Mouse (Mus musculus) intestine, embryonic 16.5 days (tissue): ENCODE measurements around the gene Rprd1b. TPM values are rescaled to one million over a fixed set of nuclear protein-coding genes. Genes with fewer than 3 reads are reported as not detected.

ENCODE experiments used
- ATAC-seq: fragments of 200-750 bp; cut with Nextera tagmentation; 2 replicates; pipeline ENCODE4 v1.8.0; 2017; ENCODE audit warnings: moderate TSS enrichment, moderate library complexity
- H3K27ac ChIP-seq: fragments of 300-500 bp; sonication (generic); 2 replicates; pipeline ENCODE4 v1.5.1; 2014; ENCODE audit warnings: mild to moderate bottlenecking, low read length
- H3K27me3 ChIP-seq: fragments of 300-500 bp; sonication (generic); replicated peaks from 2 replicates; pipeline ENCODE4 v1.6.1; 2014; ENCODE audit warnings: low read length, control low read depth, mixed read lengths; ENCODE audit not compliant: control insufficient read depth, insufficient read depth
- H3K36me3 ChIP-seq: fragments of 300-500 bp; sonication (generic); 2 replicates; pipeline ENCODE4 v1.6.1; 2014; ENCODE audit warnings: low read length, control low read depth; ENCODE audit not compliant: control insufficient read depth, insufficient read depth
- H3K4me1 ChIP-seq: fragments of 300-500 bp; sonication (generic); 2 replicates; pipeline ENCODE4 v1.6.1; 2014; ENCODE audit warnings: low read length, control low read depth, mixed read lengths; ENCODE audit not compliant: control insufficient read depth, insufficient read depth
- H3K4me2 ChIP-seq: fragments of 300-500 bp; sonication (generic); 2 replicates; pipeline ENCODE4 v1.6.1; 2014; ENCODE audit warnings: low read depth, low read length, control low read depth
- H3K4me3 ChIP-seq: fragments of 300-500 bp; sonication (generic); 2 replicates; pipeline ENCODE4 v1.5.1; 2014; ENCODE audit warnings: mild to moderate bottlenecking, low read length
- H3K9ac ChIP-seq: fragments of 300-500 bp; sonication (generic); 2 replicates; pipeline ENCODE4 v1.6.1; 2014; ENCODE audit warnings: low read depth, low read length
- H3K9me3 ChIP-seq: fragments of 300-500 bp; sonication (generic); 2 replicates; pipeline ENCODE4 v1.6.1; 2016; ENCODE audit warnings: low read length, control low read depth; ENCODE audit not compliant: control insufficient read depth
- WGBS: fragments of 180-500 bp; shearing (Covaris S2); extraction: QIAGEN DNeasy Blood & Tissue Kit; methylation state at CpG from one replicate; pipeline ENCODE4 v1.1.7; 2014; 5-methylcytosine and 5-hydroxymethylcytosine counted together
- polyA plus RNA-seq: library from polyadenylated mRNA; unstranded; fragments of >200 nt; fragmentation: Nextera tagmentation; extraction: Ambion mirVana; gene quantifications from 2 replicates; pipeline ENCODE4 v1.2.1, GENCODE M21; 2015

The Rprd1b gene
- polyA plus RNA-seq, 1 experiment from 2014 or later = 34.2 TPM

DNA sequence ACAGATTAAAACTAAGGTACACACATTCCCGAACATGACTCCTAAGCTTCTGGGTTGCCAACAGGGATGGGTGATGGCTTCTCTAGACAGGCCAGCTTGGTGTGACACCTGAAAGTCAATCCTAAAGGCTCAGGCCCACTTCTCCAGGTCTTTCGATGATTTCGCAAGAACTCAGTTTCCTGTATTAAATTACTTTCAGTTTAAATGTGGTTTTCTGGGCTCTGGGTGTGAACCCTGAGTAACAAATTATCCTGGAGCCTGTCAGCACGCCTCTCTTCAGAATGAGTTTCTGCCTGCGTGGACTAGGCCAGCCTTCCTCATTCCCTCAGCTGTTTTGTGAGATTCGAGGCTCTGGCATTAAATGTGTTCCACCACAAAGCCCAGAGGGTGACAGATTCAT lies 134.7 kb downstream of the Rprd1b start:
- no peak overlapping the region for H3K27ac ChIP-seq
- H3K4me2 ChIP-seq = no peak overlapping the region
- H3K9me3 ChIP-seq = no peaks in the 10 kb centered on the region
- peaks cover 23% of the 10 kb centered on the region for H3K4me1 ChIP-seq
- H3K36me3 ChIP-seq = no peaks in the 10 kb centered on the region
- H3K4me3 ChIP-seq = no peak overlapping the region
- H3K9ac ChIP-seq = no peak overlapping the region
- no peak for ATAC-seq
- H3K27me3 ChIP-seq = no peaks in the 10 kb centered on the region
- WGBS = 61% methylated on average over 6 of the region's 6 CpGs

GRCm38 (mm10) chr2:158165776-158166175 lies 137.5 kb downstream of the Rprd1b start:
- Histone ChIP-seq H3K27ac (no peak overlapping the region), H3K4me1 (peaks cover 14% of the 10 kb centered on the region), H3K9me3 (no peaks in the 10 kb centered on the region), H3K36me3 (no peaks in the 10 kb centered on the region), H3K4me3 (no peak overlapping the region), H3K27me3 (no peaks in the 10 kb centered on the region), H3K4me2 (no peak overlapping the region), H3K9ac (no peak overlapping the region)
- WGBS = 83% methylated on average over 4 of the region's 4 CpGs
- ATAC-seq = no peak

DNA sequence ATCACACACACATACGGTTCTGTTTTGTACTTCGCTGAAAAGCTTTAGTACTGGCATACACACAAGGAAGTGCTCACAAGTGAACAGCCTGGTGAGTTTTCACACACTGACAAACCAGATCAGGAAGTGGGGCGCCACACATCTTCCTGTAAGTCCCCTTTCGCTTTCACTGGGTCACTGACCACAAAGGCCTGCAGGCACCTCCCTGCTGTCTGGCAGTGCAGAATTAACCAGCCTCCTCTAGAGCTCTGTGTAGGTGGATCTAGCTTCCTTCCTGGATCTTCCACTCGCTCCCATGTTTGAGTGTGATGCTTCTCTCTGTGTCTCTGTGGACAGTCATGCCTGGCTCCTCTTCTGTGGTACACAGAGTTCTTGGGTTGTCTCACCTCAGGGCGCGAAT lies 138.3 kb downstream of the Rprd1b start:
- H3K4me2 ChIP-seq = no peak overlapping the region
- 77% methylated on average over 7 of the region's 7 CpGs for WGBS
- H3K4me3 ChIP-seq = no peak overlapping the region
- peaks cover 10% of the 10 kb centered on the region for H3K4me1 ChIP-seq
- H3K27ac ChIP-seq = no peak overlapping the region
- H3K9me3 ChIP-seq = no peaks in the 10 kb centered on the region
- H3K36me3 ChIP-seq = no peaks in the 10 kb centered on the region
- H3K9ac ChIP-seq = no peak overlapping the region
- ATAC-seq = peak; percentile 42; the same call in 1 of the 2 replicates
- no peaks in the 10 kb centered on the region for H3K27me3 ChIP-seq

- no peak overlapping the region for H3K9ac ChIP-seq
- no peak overlapping the region for H3K27ac ChIP-seq
- H3K9me3 ChIP-seq = no peaks in the 10 kb centered on the region
- H3K27me3 ChIP-seq = no peaks in the 10 kb centered on the region
- 60% methylated on average over 9 of the region's 9 CpGs for WGBS
- H3K4me2 ChIP-seq = no peak overlapping the region
- H3K36me3 ChIP-seq = no peaks in the 10 kb centered on the region
- peaks cover 10% of the 10 kb centered on the region for H3K4me1 ChIP-seq
- ATAC-seq = no peak
- no peak overlapping the region for H3K4me3 ChIP-seq
These were observed 139.4 kb downstream of the Rprd1b start for GRCm38 (mm10) chr2:158167496-158168205.

DNA sequence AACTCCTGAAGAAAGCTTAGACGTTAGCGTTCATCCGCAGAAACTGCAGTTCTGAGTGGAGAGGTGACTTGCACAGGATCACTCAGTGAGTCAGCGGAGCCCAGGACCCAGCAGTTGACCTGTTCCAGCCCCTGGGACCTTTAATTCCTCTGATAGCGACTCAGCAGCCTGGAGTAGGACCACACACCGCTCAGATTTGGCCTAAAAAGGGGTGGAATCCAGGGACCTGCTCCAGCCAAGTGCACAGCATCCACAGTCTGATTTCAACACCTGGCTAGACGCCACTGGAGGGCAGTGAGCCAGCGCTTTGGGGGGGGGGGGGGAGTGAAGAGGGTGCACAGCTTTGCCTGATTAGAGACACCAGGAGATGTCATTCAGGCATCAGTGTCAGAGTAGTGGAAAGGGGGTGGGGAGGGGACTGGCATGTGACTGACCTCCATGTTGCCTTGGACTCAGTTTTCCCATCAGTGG lies 140.5 kb downstream of the Rprd1b start:
- 57% methylated on average over 8 of the region's 8 CpGs for WGBS
- no peaks in the 10 kb centered on the region for H3K27me3 ChIP-seq
- no peak overlapping the region for H3K4me2 ChIP-seq
- H3K36me3 ChIP-seq = no peaks in the 10 kb centered on the region
- H3K27ac ChIP-seq = no peak overlapping the region
- no peak overlapping the region for H3K9ac ChIP-seq
- H3K4me1 ChIP-seq = peaks cover 10% of the 10 kb centered on the region
- H3K4me3 ChIP-seq = no peak overlapping the region
- ATAC-seq = peak; percentile 23; the same call in 1 of the 2 replicates
- H3K9me3 ChIP-seq = no peaks in the 10 kb centered on the region

GRCm38 (mm10) chr2:158169351-158169750 lies 141.1 kb downstream of the Rprd1b start:
- 76% methylated on average over 6 of the region's 6 CpGs for WGBS
- Histone ChIP-seq H3K9ac (no peak overlapping the region), H3K9me3 (no peaks in the 10 kb centered on the region), H3K36me3 (no peaks in the 10 kb centered on the region), H3K27me3 (no peaks in the 10 kb centered on the region), H3K27ac (no peak overlapping the region), H3K4me3 (no peak overlapping the region), H3K4me2 (no peak overlapping the region), H3K4me1 (peaks cover 10% of the 10 kb centered on the region)
- ATAC-seq = no peak

GRCm38 (mm10) chr2:158169771-158170170 lies 141.5 kb downstream of the Rprd1b start:
- Histone ChIP-seq H3K27ac (no peak overlapping the region), H3K4me3 (no peak overlapping the region), H3K4me1 (peaks cover 12% of the 10 kb centered on the region), H3K4me2 (no peak overlapping the region), H3K27me3 (no peaks in the 10 kb centered on the region), H3K36me3 (no peaks in the 10 kb centered on the region), H3K9me3 (no peaks in the 10 kb centered on the region), H3K9ac (no peak overlapping the region)
- 83% methylated on average over 7 of the region's 7 CpGs for WGBS
- no peak for ATAC-seq

DNA sequence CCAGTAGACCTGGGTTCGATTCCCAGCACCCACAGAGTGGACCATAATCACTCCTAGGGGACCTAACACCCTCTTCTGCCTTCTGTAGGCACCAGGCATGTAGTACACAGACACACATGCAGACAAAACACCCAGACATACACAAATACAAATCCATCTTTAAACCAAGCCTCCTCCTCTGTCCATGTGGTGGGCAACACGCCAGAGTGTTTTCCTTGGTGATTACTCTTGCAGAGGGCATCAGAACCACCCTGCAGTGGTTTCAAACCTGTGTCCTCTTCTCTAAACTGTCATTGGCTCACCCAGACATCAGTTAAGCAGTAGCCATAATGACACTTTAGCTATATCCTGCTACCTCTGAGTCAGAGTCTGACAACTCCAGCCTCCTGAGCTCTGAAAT lies 142.1 kb downstream of the Rprd1b start:
- 86% methylated on average over 2 of the region's 2 CpGs for WGBS

DNA sequence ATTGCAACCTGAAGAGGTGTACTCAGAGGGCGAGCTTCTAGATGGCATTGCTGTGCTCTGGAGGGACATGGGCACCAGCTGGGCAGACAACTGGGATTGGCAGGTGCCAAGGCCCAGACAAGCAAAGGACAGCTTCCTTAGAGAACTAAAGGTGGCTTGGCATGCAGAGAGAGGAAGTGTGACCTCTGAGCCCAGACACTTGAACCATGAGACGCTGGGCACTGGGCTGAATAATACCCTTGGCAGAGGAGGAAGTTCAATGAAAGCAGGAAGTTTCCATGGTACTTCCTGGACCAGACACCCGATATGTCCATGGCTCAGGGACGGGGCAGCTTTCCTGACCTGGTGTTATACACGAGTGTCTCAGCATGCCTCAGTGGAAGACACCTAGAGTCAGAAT lies 146.1 kb downstream of the Rprd1b start:
- Histone ChIP-seq H3K4me3 (no peak overlapping the region), H3K9me3 (no peaks in the 10 kb centered on the region), H3K4me1 (peaks cover 27% of the 10 kb centered on the region), H3K9ac (no peak overlapping the region), H3K27ac (no peak overlapping the region), H3K36me3 (no peaks in the 10 kb centered on the region), H3K27me3 (no peaks in the 10 kb centered on the region), H3K4me2 (no peak overlapping the region)
- 78% methylated on average over 5 of the region's 5 CpGs for WGBS
- no peak for ATAC-seq

More for the DNA sequence above, 142.1 kb downstream of the Rprd1b start:
- no peak overlapping the region for H3K4me2 ChIP-seq
- no peak overlapping the region for H3K9ac ChIP-seq
- no peaks in the 10 kb centered on the region for H3K9me3 ChIP-seq
- ATAC-seq = no peak
- H3K27me3 ChIP-seq = no peaks in the 10 kb centered on the region
- H3K4me1 ChIP-seq = peaks cover 18% of the 10 kb centered on the region
- no peaks in the 10 kb centered on the region for H3K36me3 ChIP-seq
- no peak overlapping the region for H3K4me3 ChIP-seq
- H3K27ac ChIP-seq = no peak overlapping the region

DNA sequence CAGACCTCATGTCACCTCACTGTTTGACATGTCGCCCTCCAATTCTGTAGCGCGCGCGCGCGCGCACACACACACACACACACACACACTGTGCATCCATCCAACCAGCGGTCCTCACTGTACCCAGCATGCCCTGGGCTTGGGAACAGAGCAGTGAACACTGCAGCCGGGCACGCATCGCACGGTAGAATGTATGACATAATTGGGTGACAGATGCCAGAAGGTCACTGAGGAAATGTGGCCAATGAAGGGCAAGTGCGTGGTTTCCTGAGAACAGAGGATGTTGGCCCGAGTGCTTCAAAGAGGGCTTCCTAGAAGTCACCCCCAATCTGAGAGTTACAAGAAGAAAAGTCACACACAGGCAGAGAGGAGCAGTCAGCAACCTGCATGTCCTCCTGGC lies 146.7 kb downstream of the Rprd1b start:
- 88% methylated on average over 15 of the region's 15 CpGs for WGBS
- Histone ChIP-seq H3K9me3 (no peaks in the 10 kb centered on the region), H3K27ac (no peak overlapping the region), H3K27me3 (no peaks in the 10 kb centered on the region), H3K4me3 (no peak overlapping the region), H3K4me1 (peaks cover 32% of the 10 kb centered on the region), H3K36me3 (no peaks in the 10 kb centered on the region), H3K4me2 (no peak overlapping the region), H3K9ac (no peak overlapping the region)
- no peak for ATAC-seq
